Mouse (Mus musculus): Measurements from ENCODE around the gene Ttyh1.

DNA sequence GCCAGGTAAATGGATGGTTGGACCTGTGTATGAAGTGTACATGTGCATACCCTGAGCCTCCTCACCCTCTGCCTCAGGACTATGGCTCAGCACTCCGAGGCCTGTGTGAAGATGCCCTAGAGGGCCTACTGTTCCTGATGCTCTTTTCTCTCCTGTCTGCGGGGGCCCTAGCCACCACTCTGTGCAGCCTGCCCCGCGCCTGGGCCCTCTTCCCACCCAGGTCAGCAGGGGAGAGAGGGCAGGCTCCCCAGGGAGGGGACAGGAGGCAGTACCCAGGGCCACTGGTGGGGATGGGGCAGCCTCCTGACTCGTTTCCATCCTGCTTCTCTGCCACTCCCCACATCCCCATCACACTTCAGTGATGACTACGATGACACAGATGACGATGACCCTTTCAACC is 13.8 kb downstream of the Ttyh1 start:
- TF ChIP-seq CTCF (IDR thresholded peaks at IDR 0.05; ENCODE audit: low read depth), result no peak
- TF ChIP-seq EP300 (IDR thresholded peaks at IDR 0.05; ENCODE audit: low read depth), result no peak
